Mouse (Mus musculus) hindbrain, embryonic 14.5 days (tissue): ENCODE data around the gene Grm8. TPM values are rescaled to one million over a fixed set of nuclear protein-coding genes. Genes with fewer than 3 reads are reported as not detected.
A peak's percentile ranks its signal among the peaks of the same experiment; 100 is the strongest.

Experiments
- ATAC-seq: fragments of 200-750 bp; cut with Nextera tagmentation; 2 replicates; pipeline ENCODE4 v1.8.0; 2017; ENCODE audit warnings: moderate number of reproducible peaks, mild to moderate bottlenecking, moderate TSS enrichment, moderate library complexity; ENCODE audit not compliant: low FRiP score
- DNase-seq: peaks from one replicate; pipeline ENCODE4 v3.0.0-alpha.2; 2015; ENCODE audit warnings: low spot score
- H3K27ac ChIP-seq: fragments of 300-500 bp; sonication (generic); 2 replicates; pipeline ENCODE4 v1.5.1; 2014; ENCODE audit warnings: mild to moderate bottlenecking, moderate library complexity
- H3K27me3 ChIP-seq: fragments of 300-500 bp; sonication (generic); 2 replicates; pipeline ENCODE4 v1.6.1; 2014; ENCODE audit warnings: mild to moderate bottlenecking, low read length, mixed read lengths; ENCODE audit not compliant: control insufficient read depth, insufficient read depth
- H3K36me3 ChIP-seq: fragments of 300-500 bp; sonication (generic); replicated peaks from 2 replicates; pipeline ENCODE4 v1.6.1; 2014; ENCODE audit not compliant: control insufficient read depth, insufficient read depth
- H3K4me1 ChIP-seq: fragments of 300-500 bp; sonication (generic); replicated peaks from 2 replicates; pipeline ENCODE4 v1.6.1; 2014; ENCODE audit warnings: antibody characterized with exemption, low read length, mixed read lengths; ENCODE audit not compliant: control insufficient read depth, insufficient read depth
- H3K4me2 ChIP-seq: fragments of 300-500 bp; sonication (generic); replicated peaks from 2 replicates; pipeline ENCODE4 v1.6.1; 2014; ENCODE audit warnings: mild to moderate bottlenecking, moderate library complexity
- H3K4me3 ChIP-seq: fragments of 300-500 bp; sonication (generic); replicated peaks from 2 replicates; pipeline ENCODE4 v1.5.1; 2014; ENCODE audit warnings: mild to moderate bottlenecking, low read length
- H3K9ac ChIP-seq: fragments of 300-500 bp; sonication (generic); 2 replicates; pipeline ENCODE4 v1.6.1; 2014
- H3K9me3 ChIP-seq: fragments of 300-500 bp; sonication (generic); 2 replicates; pipeline ENCODE4 v1.6.1; 2016; ENCODE audit warnings: low read length; ENCODE audit not compliant: control insufficient read depth
- WGBS: fragments of 180-500 bp; shearing (Covaris S2); extraction: QIAGEN DNeasy Blood & Tissue Kit; methylation state at CpG from one replicate; pipeline ENCODE4 v1.1.7; 2014; 5-methylcytosine and 5-hydroxymethylcytosine counted together
- polyA plus RNA-seq: library from polyadenylated mRNA; unstranded; fragments of >200 nt; fragmentation: Nextera tagmentation; extraction: Ambion mirVana; gene quantifications from 2 replicates; pipeline ENCODE4 v1.2.1, GENCODE M21; 2014

Grm8 gene
- polyA plus RNA-seq, 1 experiment from 2014 or later: 11.8 TPM

- 81% methylated on average over 3 of the region's 3 CpGs for WGBS
- DNase-seq: no peak
- Histone ChIP-seq H3K27me3 (no peaks in the 10 kb centered on the region), H3K9me3 (no peaks in the 10 kb centered on the region), H3K4me2 (no peak overlapping the region), H3K4me3 (no peak overlapping the region), H3K27ac (no peak overlapping the region), H3K36me3 (no peaks in the 10 kb centered on the region), H3K9ac (no peak overlapping the region), H3K4me1 (no peaks in the 10 kb centered on the region)
- no peak for ATAC-seq
These were observed 353.6 kb downstream of the Grm8 start for GRCm38 (mm10) chr6:27781371-27781770.

GRCm38 (mm10) chr6:27775646-27776271 is 359.2 kb downstream of the Grm8 start:
- H3K4me1 ChIP-seq: no peaks in the 10 kb centered on the region
- H3K36me3 ChIP-seq: no peaks in the 10 kb centered on the region
- H3K27ac ChIP-seq: no peak overlapping the region
- no peak overlapping the region for H3K9ac ChIP-seq
- ATAC-seq (no peak), DNase-seq (no peak)
- H3K4me3 ChIP-seq: no peak overlapping the region
- 86% methylated on average over 4 of the region's 4 CpGs for WGBS
- no peaks in the 10 kb centered on the region for H3K9me3 ChIP-seq
- H3K27me3 ChIP-seq: no peaks in the 10 kb centered on the region
- no peak overlapping the region for H3K4me2 ChIP-seq

- Histone ChIP-seq H3K4me3 (no peak overlapping the region), H3K27ac (no peak overlapping the region), H3K36me3 (no peaks in the 10 kb centered on the region), H3K9ac (no peak overlapping the region), H3K27me3 (no peaks in the 10 kb centered on the region), H3K4me1 (no peaks in the 10 kb centered on the region), H3K9me3 (no peaks in the 10 kb centered on the region), H3K4me2 (no peak overlapping the region)
- no peak for ATAC-seq
- no peak for DNase-seq
- WGBS: 85% methylated on average over 6 of the region's 6 CpGs
These were observed 372.9 kb downstream of the Grm8 start for GRCm38 (mm10) chr6:27762061-27762460.

GRCm38 (mm10) chr6:27753290-27753829 is 381.6 kb downstream of the Grm8 start:
- ATAC-seq (no peak), DNase-seq (no peak)
- Histone ChIP-seq H3K27ac (no peak overlapping the region), H3K4me3 (no peak overlapping the region), H3K9ac (no peak overlapping the region), H3K27me3 (no peaks in the 10 kb centered on the region), H3K4me1 (no peaks in the 10 kb centered on the region), H3K9me3 (no peaks in the 10 kb centered on the region), H3K36me3 (no peaks in the 10 kb centered on the region), H3K4me2 (no peak overlapping the region)
- 93% methylated on average over 2 of the region's 2 CpGs for WGBS

GRCm38 (mm10) chr6:27746493-27746892 is 388.5 kb downstream of the Grm8 start:
- ATAC-seq: no peak
- Histone ChIP-seq H3K36me3 (no peaks in the 10 kb centered on the region), H3K27ac (no peak overlapping the region), H3K4me2 (no peak overlapping the region), H3K4me3 (no peak overlapping the region), H3K4me1 (no peaks in the 10 kb centered on the region), H3K9ac (no peak overlapping the region), H3K9me3 (no peaks in the 10 kb centered on the region), H3K27me3 (no peaks in the 10 kb centered on the region)
- WGBS: 65% methylated on average over 4 of the region's 4 CpGs
- DNase-seq: no peak

- ATAC-seq (peak; percentile 84; the same call in 1 of the 2 replicates), DNase-seq (no peak)
- Histone ChIP-seq H3K4me1 (no peaks in the 10 kb centered on the region), H3K27ac (no peak overlapping the region), H3K4me2 (no peak overlapping the region), H3K27me3 (no peaks in the 10 kb centered on the region), H3K4me3 (no peak overlapping the region), H3K36me3 (no peaks in the 10 kb centered on the region), H3K9me3 (no peaks in the 10 kb centered on the region), H3K9ac (no peak overlapping the region)
- 20% methylated on average over 5 of the region's 5 CpGs for WGBS
These were observed 389.1 kb downstream of the Grm8 start for GRCm38 (mm10) chr6:27745693-27746451.

- DNase-seq (no peak), ATAC-seq (no peak)
- no peak overlapping the region for H3K4me3 ChIP-seq
- H3K27me3 ChIP-seq: no peaks in the 10 kb centered on the region
- H3K4me2 ChIP-seq: no peak overlapping the region
- H3K9ac ChIP-seq: no peak overlapping the region
- no peaks in the 10 kb centered on the region for H3K36me3 ChIP-seq
- H3K9me3 ChIP-seq: no peaks in the 10 kb centered on the region
- H3K4me1 ChIP-seq: no peaks in the 10 kb centered on the region
- 87% methylated on average over 3 of the region's 3 CpGs for WGBS
- no peak overlapping the region for H3K27ac ChIP-seq
These were observed 445.6 kb downstream of the Grm8 start for GRCm38 (mm10) chr6:27689382-27689781.

GRCm38 (mm10) chr6:27661747-27662435 is 473.1 kb downstream of the Grm8 start:
- Histone ChIP-seq H3K4me2 (no peak overlapping the region), H3K9me3 (peaks cover 9% of the 10 kb centered on the region), H3K27me3 (no peaks in the 10 kb centered on the region), H3K9ac (no peak overlapping the region), H3K4me1 (no peaks in the 10 kb centered on the region), H3K36me3 (no peaks in the 10 kb centered on the region), H3K4me3 (no peak overlapping the region), H3K27ac (no peak overlapping the region)
- WGBS: 73% methylated on average over 6 of the region's 6 CpGs
- ATAC-seq: no peak
- DNase-seq: no peak

GRCm38 (mm10) chr6:27657520-27657919 is 477.5 kb downstream of the Grm8 start:
- no peak overlapping the region for H3K4me2 ChIP-seq
- H3K27me3 ChIP-seq: no peaks in the 10 kb centered on the region
- no peak overlapping the region for H3K4me3 ChIP-seq
- DNase-seq: peak; percentile 70
- H3K9ac ChIP-seq: no peak overlapping the region
- WGBS: 63% methylated on average over 1 of the region's 1 CpGs
- H3K9me3 ChIP-seq: peaks cover 11% of the 10 kb centered on the region
- H3K36me3 ChIP-seq: no peaks in the 10 kb centered on the region
- no peaks in the 10 kb centered on the region for H3K4me1 ChIP-seq
- no peak overlapping the region for H3K27ac ChIP-seq
- no peak for ATAC-seq
